Mouse (Mus musculus): ENCODE data around the gene Xrcc5. TPM values are rescaled to one million over a fixed set of nuclear protein-coding genes. Genes with fewer than 3 reads are reported as not detected.

Xrcc5 gene
- total and polyA plus RNA-seq, 3 experiments, result 53.4 to 83.5 (median 60.3) TPM

DNA sequence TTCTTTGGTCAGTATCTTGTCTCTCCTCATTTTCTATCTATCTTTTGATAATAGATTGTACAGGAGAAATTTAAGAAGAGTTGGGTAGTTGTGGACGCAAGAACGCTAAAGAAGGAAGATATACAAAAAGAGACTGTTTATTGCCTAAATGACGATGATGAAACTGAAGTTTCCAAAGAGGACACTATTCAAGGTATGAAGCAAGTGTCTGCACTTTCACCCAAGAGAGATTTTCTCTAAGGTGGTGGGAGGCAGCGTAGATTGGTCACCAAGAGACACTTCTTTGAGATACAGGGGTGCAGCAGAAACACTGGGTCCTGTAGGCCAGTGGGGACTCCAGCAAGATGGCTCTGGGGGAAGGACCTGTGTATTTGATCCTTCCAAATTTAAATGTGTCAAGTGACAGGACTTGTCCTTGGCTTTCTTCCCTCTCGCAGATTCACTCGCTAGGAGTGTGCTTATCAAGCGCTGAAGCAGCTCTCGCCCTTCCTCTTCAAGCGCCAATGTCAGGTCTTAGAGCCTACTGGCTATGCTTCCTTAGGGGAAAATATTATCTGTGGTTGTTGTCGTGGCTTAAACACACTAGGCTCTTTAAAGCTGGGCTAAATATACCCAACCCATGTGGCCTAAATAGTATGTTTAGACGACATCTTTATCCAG, 19.1 kb downstream of the Xrcc5 start:
- in situ Hi-C loops (cut with MboI; ENCODE audit: low pct_ligation_motif_present, low pct_unique_long_range_greater_than_20kb, low sequenced_read_pairs), result no loop called here
- Histone ChIP-seq H3K27ac (ENCODE audit: insufficient read depth, low read depth) (no peak overlapping the region), H3K9ac (ENCODE audit: insufficient read depth, low read depth) (no peak overlapping the region), H3K27me3 (replicated peaks) (no peaks in the 10 kb centered on the region), H3K4me2 (ENCODE audit: insufficient read depth, low read depth, poor library complexity, severe bottlenecking) (no peak overlapping the region), H3K79me2 (replicated peaks; ENCODE audit: control insufficient read depth, extremely low read depth, insufficient read depth, poor library complexity, severe bottlenecking) (no peaks in the 10 kb centered on the region), H3K36me3 (replicated peaks in 1 of 2; ENCODE audit: control insufficient read depth in 1 of 2, insufficient read depth in 1 of 2, low read length in 1 of 2) (peaks cover 66 to 92% of the 10 kb centered on the region in 2 experiments), H3K9me3 (replicated peaks; ENCODE audit: low read length) (no peaks in the 10 kb centered on the region), H3K4me3 (replicated peaks in 1 of 3; ENCODE audit: low read depth in 2 of 3, low read length in 2 of 3, poor library complexity in 1 of 3) (no peak overlapping the region), H3K4me1 (ENCODE audit: control insufficient read depth in 1 of 2, insufficient read depth in 2 of 2) (peaks cover 0 to 2% of the 10 kb centered on the region in 2 experiments; a peak in 1 of 4 replicates)
- no peak for DNase-seq (ENCODE audit: extremely low read depth)
- dilution Hi-C loops (cut with MboI; ENCODE audit: extremely low pct_ligation_motif_present, extremely low pct_unique_long_range_greater_than_20kb, low sequenced_read_pairs), result no loop called here
- TF ChIP-seq E2F4 (IDR thresholded peaks at IDR 0.05; ENCODE audit: insufficient replicate concordance, low read depth, low read length), result no peak
- no peak for TF ChIP-seq MAFK (IDR thresholded peaks at IDR 0.05; ENCODE audit: insufficient replicate concordance, low read length)
- no peak for TF ChIP-seq HCFC1 (IDR thresholded peaks at IDR 0.05; ENCODE audit: low read depth, low read length)
- no peak for TF ChIP-seq GABPA (IDR thresholded peaks at IDR 0.05; ENCODE audit: insufficient replicate concordance, low read depth, low read length)

- Histone ChIP-seq H3K4me1 (ENCODE audit: control insufficient read depth in 1 of 2, insufficient read depth in 2 of 2) (no peaks in the 10 kb centered on the region), H3K4me3 (replicated peaks in 1 of 3; ENCODE audit: low read depth in 2 of 3, low read length in 2 of 3, poor library complexity in 1 of 3) (no peak overlapping the region), H3K27me3 (replicated peaks) (no peaks in the 10 kb centered on the region), H3K4me2 (ENCODE audit: insufficient read depth, low read depth, poor library complexity, severe bottlenecking) (no peak overlapping the region), H3K36me3 (replicated peaks in 1 of 2; ENCODE audit: control insufficient read depth in 1 of 2, insufficient read depth in 1 of 2, low read length in 1 of 2) (peaks cover 56 to 93% of the 10 kb centered on the region in 2 experiments), H3K79me2 (replicated peaks; ENCODE audit: control insufficient read depth, extremely low read depth, insufficient read depth, poor library complexity, severe bottlenecking) (no peaks in the 10 kb centered on the region), H3K27ac (ENCODE audit: insufficient read depth, low read depth) (no peak overlapping the region), H3K9me3 (replicated peaks; ENCODE audit: low read length) (no peaks in the 10 kb centered on the region), H3K9ac (ENCODE audit: insufficient read depth, low read depth) (no peak overlapping the region)
- dilution Hi-C loops (cut with MboI; ENCODE audit: extremely low pct_ligation_motif_present, extremely low pct_unique_long_range_greater_than_20kb, low sequenced_read_pairs), result no loop called here
- DNase-seq (ENCODE audit: extremely low read depth), result no peak
- in situ Hi-C loops (cut with MboI; ENCODE audit: low pct_ligation_motif_present, low pct_unique_long_range_greater_than_20kb, low sequenced_read_pairs), result no loop called here
- TF ChIP-seq IRF4 (IDR thresholded peaks at IDR 0.05; ENCODE audit: low read depth, low read length), result no peak
- TF ChIP-seq USF2 (conservative IDR thresholded peaks at IDR 0.05; ENCODE audit: low read depth, low read length), result no peak
- TF ChIP-seq MXI1 (IDR thresholded peaks at IDR 0.05; ENCODE audit: low read depth, low read length), result no peak
- TF ChIP-seq BHLHE40 (IDR thresholded peaks at IDR 0.05; ENCODE audit: low read depth, low read length), result no peak
- TF ChIP-seq USF1 (IDR thresholded peaks at IDR 0.05; ENCODE audit: low read depth, low read length), result no peak
- TF ChIP-seq RAD21 (IDR thresholded peaks at IDR 0.05; ENCODE audit: low read depth, low read length), result no peak
- TF ChIP-seq ZMIZ1 (IDR thresholded peaks at IDR 0.05; ENCODE audit: low read depth, low read length), result no peak
- no peak for TF ChIP-seq EP300 (IDR thresholded peaks at IDR 0.05; ENCODE audit: low read length)
- no peak for TF ChIP-seq TCF12 (IDR thresholded peaks at IDR 0.05; ENCODE audit: low read depth, low read length)
- TF ChIP-seq MYC (IDR thresholded peaks at IDR 0.05; ENCODE audit: low read depth, low read length), result no peak
Measured at GRCm38 (mm10) chr1:72334807-72335206, 27.6 kb downstream of the Xrcc5 start.
